Mouse (Mus musculus): ENCODE measurements around the gene Olfml3. TPM values are rescaled to one million over a fixed set of nuclear protein-coding genes. Genes with fewer than 3 reads are reported as not detected.

Olfml3 gene
- polyA plus RNA-seq, 1 experiment from 2014 or later: 5.6 TPM

Other genes starting within 250 kb of the Olfml3 start
- 12.6 and 19.3 TPM in 2 replicates for gene Syt6, start 162.8 kb downstream of the Olfml3 start, polyA plus RNA-seq (2014; fragmentation: Nextera tagmentation; extraction: Ambion mirVana)
- gene Atg4a-ps, start 91.9 kb downstream of the Olfml3 start, polyA plus RNA-seq (2014; fragmentation: Nextera tagmentation; extraction: Ambion mirVana): 0.11 and 0.25 TPM in 2 replicates
- gene Gm10964, start 1.4 kb upstream of the Olfml3 start, polyA plus RNA-seq (2014; fragmentation: Nextera tagmentation; extraction: Ambion mirVana): not detected in 2 replicates
- gene Hipk1, start 53.6 kb upstream of the Olfml3 start, polyA plus RNA-seq (2014; fragmentation: Nextera tagmentation; extraction: Ambion mirVana): 15.5 and 16.2 TPM in 2 replicates
- 28.0 and 30.6 TPM in 2 replicates for gene Dclre1b, start 71.4 kb upstream of the Olfml3 start, polyA plus RNA-seq (2014; fragmentation: Nextera tagmentation; extraction: Ambion mirVana)
- 25.9 and 26.7 TPM in 2 replicates for gene Ap4b1, start 71.5 kb upstream of the Olfml3 start, polyA plus RNA-seq (2014; fragmentation: Nextera tagmentation; extraction: Ambion mirVana)
- 0.18 TPM in 1 of 2 replicates, not detected in the other for gene Gm43064, start 71.6 kb upstream of the Olfml3 start, polyA plus RNA-seq (2014; fragmentation: Nextera tagmentation; extraction: Ambion mirVana)
- gene Bcl2l15, start 94.6 kb upstream of the Olfml3 start, polyA plus RNA-seq (2014; fragmentation: Nextera tagmentation; extraction: Ambion mirVana): not detected in 2 replicates
- gene Ptpn22, start 121.8 kb upstream of the Olfml3 start, polyA plus RNA-seq (2014; fragmentation: Nextera tagmentation; extraction: Ambion mirVana): 0.17 and 0.49 TPM in 2 replicates
- 19.0 and 23.7 TPM in 2 replicates for gene Rsbn1, start 176.1 kb upstream of the Olfml3 start, polyA plus RNA-seq (2014; fragmentation: Nextera tagmentation; extraction: Ambion mirVana)
- gene Phtf1, start 230.1 kb upstream of the Olfml3 start, polyA plus RNA-seq (2014; fragmentation: Nextera tagmentation; extraction: Ambion mirVana): 30.9 and 35.3 TPM in 2 replicates

Measured in forebrain, embryonic 14.5 days (tissue).